Mouse (Mus musculus) G1E (cell line): Measurements from ENCODE around the gene Carmil1.

ENCODE experiments used
- CTCF ChIP-seq: IDR thresholded peaks from 2 replicates; pipeline ENCODE4 v1.5.1; 2012; ENCODE audit warnings: low read depth, low read length, inconsistent platforms, mixed read lengths
- GATA1 ChIP-seq: IDR thresholded peaks from 2 replicates; pipeline ENCODE4 v1.6.1; 2012; ENCODE audit warnings: borderline replicate concordance, low read length, inconsistent platforms, mixed read lengths

DNA sequence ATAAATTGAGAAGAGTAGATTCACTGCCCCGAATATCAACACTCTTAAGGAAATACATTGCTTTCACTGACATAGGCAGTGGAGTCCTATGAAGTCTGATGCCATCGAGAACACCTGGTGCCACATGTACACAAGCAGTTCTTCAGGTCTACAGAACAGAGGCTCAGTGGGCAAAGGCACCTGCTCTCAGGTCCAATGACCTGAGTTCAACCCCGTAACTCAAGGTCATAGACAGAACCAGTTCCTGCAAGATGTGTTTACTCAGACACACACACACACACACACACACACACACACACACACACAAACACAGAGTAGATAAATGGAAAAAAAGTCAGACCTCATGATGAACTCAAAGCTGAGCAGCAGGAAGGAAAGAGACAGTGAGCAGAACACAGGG, 173.5 kb downstream of the Carmil1 start:
- TF ChIP-seq CTCF = no peak
- TF ChIP-seq GATA1 = no peak
